Mouse (Mus musculus) embryonic fibroblast, embryonic 13.5 days (primary cell): Measurements from ENCODE around the gene Pnldc1.

Experiments used
- CTCF ChIP-seq: IDR thresholded peaks from 2 replicates; pipeline ENCODE4 v1.5.1; 2011; ENCODE audit warnings: mild to moderate bottlenecking, control low read depth, low read length, moderate library complexity, borderline replicate concordance; ENCODE audit not compliant: insufficient read depth
- POLR2A ChIP-seq: IDR thresholded peaks from 2 replicates; pipeline ENCODE4 v1.6.1; 2011; ENCODE audit warnings: low read depth, mild to moderate bottlenecking, control low read depth, low read length, moderate library complexity

DNA sequence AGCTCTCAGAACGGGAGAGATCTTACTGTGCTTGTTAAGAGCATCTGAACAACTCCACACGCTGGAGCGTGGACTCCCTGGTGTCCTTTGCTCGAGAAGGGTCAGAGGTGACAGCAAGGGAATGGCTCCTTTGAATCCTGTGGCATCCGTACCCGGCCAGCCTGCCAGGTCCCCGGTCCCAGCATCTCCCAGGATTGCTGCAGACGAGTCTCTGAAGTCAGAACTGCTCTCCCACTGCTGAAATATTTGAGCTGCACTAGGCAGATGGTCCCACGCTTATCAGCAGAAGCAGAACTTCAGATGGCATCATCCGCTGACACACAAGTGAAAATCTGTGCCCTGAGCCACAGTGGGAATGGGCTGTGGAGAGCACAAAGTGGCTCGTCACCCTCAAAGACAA lies 58.3 kb downstream of the Pnldc1 start:
- no peak for TF ChIP-seq CTCF
- TF ChIP-seq POLR2A: no peak
